Mouse (Mus musculus): ENCODE measurements around the gene Syt13. TPM values are rescaled to one million over a fixed set of nuclear protein-coding genes. Genes with fewer than 3 reads are reported as not detected.

The Syt13 gene
- total RNA-seq, 2 experiments from 2014 or later = 0.20 TPM; not detected in 1

- intact Hi-C loops (cut with DNase I) = no loop called here
- no peak for DNase-seq
Observed at GRCm38 (mm10) chr2:92920709-92921108, 5.8 kb downstream of the Syt13 start.

- intact Hi-C loops (cut with DNase I) = no loop called here
- DNase-seq = no peak
Observed at GRCm38 (mm10) chr2:92924677-92925259, 9.9 kb downstream of the Syt13 start.

- no peak for DNase-seq
- intact Hi-C loops (cut with DNase I) = no loop called here
Observed at GRCm38 (mm10) chr2:92929696-92930095, 14.8 kb downstream of the Syt13 start.

GRCm38 (mm10) chr2:92931061-92931460, 16.2 kb downstream of the Syt13 start:
- DNase-seq = no peak
- intact Hi-C loops (cut with DNase I) = no loop called here

- DNase-seq = no peak
- intact Hi-C loops (cut with DNase I) = no loop called here
Observed at GRCm38 (mm10) chr2:92933379-92933778, 18.5 kb downstream of the Syt13 start.

GRCm38 (mm10) chr2:92934312-92934982, 19.5 kb downstream of the Syt13 start:
- intact Hi-C loops (cut with DNase I) = no loop called here
- no peak for DNase-seq

- intact Hi-C loops (cut with DNase I) = no loop called here
- DNase-seq = no peak
Observed at GRCm38 (mm10) chr2:92935483-92935882, 20.6 kb downstream of the Syt13 start.

- intact Hi-C loops (cut with DNase I) = no loop called here
Observed at GRCm38 (mm10) chr2:92938063-92938462, 23.2 kb downstream of the Syt13 start.

GRCm38 (mm10) chr2:92938827-92939226, 23.9 kb downstream of the Syt13 start:
- intact Hi-C loops (cut with DNase I) = no loop called here
- no peak for DNase-seq

More at GRCm38 (mm10) chr2:92938063-92938462, 23.2 kb downstream of the Syt13 start:
- DNase-seq = no peak

GRCm38 (mm10) chr2:92940963-92941362, 26.1 kb downstream of the Syt13 start:
- intact Hi-C loops (cut with DNase I) = no loop called here

GRCm38 (mm10) chr2:92941463-92941862, 26.6 kb downstream of the Syt13 start:
- peak in 1 of 2 experiments; percentile 22 for DNase-seq
- intact Hi-C loops (cut with DNase I) = no loop called here

More at GRCm38 (mm10) chr2:92940963-92941362, 26.1 kb downstream of the Syt13 start:
- no peak for DNase-seq

GRCm38 (mm10) chr2:92943406-92943805, 28.5 kb downstream of the Syt13 start:
- no peak for DNase-seq

GRCm38 (mm10) chr2:92944356-92944755, 29.5 kb downstream of the Syt13 start:
- no peak for DNase-seq
- intact Hi-C loops (cut with DNase I) = no loop called here

More at GRCm38 (mm10) chr2:92943406-92943805, 28.5 kb downstream of the Syt13 start:
- intact Hi-C loops (cut with DNase I) = no loop called here

- DNase-seq = no peak
- intact Hi-C loops (cut with DNase I) = no loop called here
Observed at GRCm38 (mm10) chr2:92945125-92945746, 30.3 kb downstream of the Syt13 start.

GRCm38 (mm10) chr2:92945824-92946598, 31.1 kb downstream of the Syt13 start:
- no peak for DNase-seq
- intact Hi-C loops (cut with DNase I) = no loop called here

GRCm38 (mm10) chr2:92947981-92948698, 33.2 kb downstream of the Syt13 start:
- intact Hi-C loops (cut with DNase I) = no loop called here

GRCm38 (mm10) chr2:92948699-92949300, 33.9 kb downstream of the Syt13 start:
- DNase-seq = no peak
- intact Hi-C loops (cut with DNase I) = no loop called here

More at GRCm38 (mm10) chr2:92947981-92948698, 33.2 kb downstream of the Syt13 start:
- DNase-seq = peak; percentile 43 to 50

- no peak for DNase-seq
- intact Hi-C loops (cut with DNase I) = no loop called here
Observed at GRCm38 (mm10) chr2:92949518-92949917, 34.6 kb downstream of the Syt13 start.

- no peak for DNase-seq
- intact Hi-C loops (cut with DNase I) = loop anchor here (5.0 kb wide), 1 partner anchor 51 kb away; no protein-coding TSS in a partner anchor
Observed at GRCm38 (mm10) chr2:92953450-92953849, 38.6 kb downstream of the Syt13 start.

All from gastrocnemius, postnatal 36 days (tissue).